8 mouse cellular contexts compared by ENCODE assay signal in the genomic region with DNA sequence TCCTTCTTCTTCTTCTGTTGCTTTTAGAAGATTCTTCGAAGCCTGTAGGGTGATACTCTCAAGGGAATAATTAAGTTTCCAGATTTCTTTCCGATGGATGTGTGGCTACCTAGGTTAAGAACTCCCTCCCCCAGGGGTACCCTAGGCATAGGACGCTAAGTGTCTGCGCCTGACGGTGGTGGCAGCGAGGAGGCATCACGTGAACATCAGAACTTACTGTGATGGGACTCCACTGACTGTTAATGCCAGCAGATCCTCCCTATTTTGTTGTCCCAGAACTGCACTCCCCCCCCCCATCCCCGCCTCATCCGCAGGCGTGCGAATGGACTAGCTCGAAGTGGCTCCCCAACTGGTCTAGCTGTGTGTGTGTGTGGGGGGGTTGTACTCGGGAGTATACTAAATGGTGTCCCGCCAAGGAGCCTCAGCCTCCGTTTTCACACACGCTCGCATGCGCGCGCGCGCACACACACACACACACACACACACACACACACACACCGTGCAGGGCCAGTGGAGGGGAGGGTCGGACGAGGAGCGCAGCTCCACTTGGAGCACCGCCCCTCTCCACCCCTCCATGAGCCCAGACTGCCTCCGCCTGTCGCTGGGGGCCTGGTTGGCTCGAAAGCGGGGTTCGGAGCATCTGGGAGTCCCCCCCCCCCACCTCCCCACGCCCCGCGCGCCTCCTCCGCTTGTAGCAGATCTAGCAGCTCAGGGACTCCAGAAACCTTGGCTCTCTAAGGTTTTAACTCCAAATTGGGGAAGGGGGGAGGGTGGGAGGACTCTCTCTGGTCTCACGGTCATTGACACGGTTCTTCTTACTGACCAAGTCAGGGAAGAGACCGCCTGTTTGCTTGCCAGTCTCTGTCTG. TPM values are rescaled to one million over a fixed set of nuclear protein-coding genes. Genes with fewer than 3 reads are reported as not detected.
DNase-seq lines count a peak whose midpoint lies in the region; ATAC-seq and TF ChIP-seq lines count a peak whose summit lies in the region.

No protein-coding gene starts in this region.

- peak in 1 of 2 experiments; percentile 46 for DNase-seq in layer of hippocampus, adult 2 months (ENCODE audit: low spot score in 2 of 2)
- no peak for DNase-seq in layer of hippocampus, adult 8-10 months (ENCODE audit: low spot score in 2 of 2)
- DNase-seq in embryonic facial prominence, embryonic 14.5 days (ENCODE audit: low spot score) = no peak
- DNase-seq in left cerebral cortex, postnatal 25 days (ENCODE audit: low spot score in 2 of 2) = peak; percentile 49 to 77
- peak; percentile 45 for DNase-seq in retina, embryonic 14.5 days (ENCODE audit: low spot score)
- no peak for DNase-seq in adrenal gland, adult 8-10 months
- no peak for DNase-seq in spleen, postnatal 10 days (ENCODE audit: low spot score in 2 of 2)
- DNase-seq in thymus, postnatal 0 days (ENCODE audit: low spot score) = no peak

- peak overlapping the region; percentile 59 for H3K4me3 ChIP-seq in layer of hippocampus, adult 2 months
- H3K4me3 ChIP-seq in embryonic facial prominence, embryonic 14.5 days (ENCODE audit: low read depth, low read length) = peak overlapping the region; percentile 19

- H3K4me1 ChIP-seq in embryonic facial prominence, embryonic 14.5 days (ENCODE audit: control insufficient read depth, insufficient read depth, low read length) = peaks cover 9% of the 10 kb centered on the region; the same call in 1 of the 2 replicates

- H3K27me3 ChIP-seq in embryonic facial prominence, embryonic 14.5 days (replicated peaks; ENCODE audit: control insufficient read depth, insufficient read depth, low read length) = peaks cover 99% of the 10 kb centered on the region

- no peak for ATAC-seq in embryonic facial prominence, embryonic 14.5 days (ENCODE audit: low read depth)

- intact Hi-C loops in left cerebral cortex, postnatal 25 days (cut with DNase I) = loop anchor here (5.0 to 10.0 kb wide), 4 partner anchors 806 to 1261 kb away; a partner anchor contains a TSS

- no peak for TF ChIP-seq CTCF in layer of hippocampus, adult 2 months (conservative IDR thresholded peaks at IDR 0.05)

- no peaks in the 10 kb centered on the region for H3K9me3 ChIP-seq in embryonic facial prominence, embryonic 14.5 days (ENCODE audit: control insufficient read depth, low read length)

- 1% methylated on average over 17 of the region's 40 CpGs for WGBS in embryonic facial prominence, embryonic 14.5 days

- peak overlapping the region; percentile 86 for H3K27ac ChIP-seq in layer of hippocampus, adult 2 months
- H3K27ac ChIP-seq in embryonic facial prominence, embryonic 14.5 days (replicated peaks; ENCODE audit: low read depth, low read length) = no peak overlapping the region

- peak overlapping the region; percentile 40 for H3K4me2 ChIP-seq in embryonic facial prominence, embryonic 14.5 days (ENCODE audit: low read depth, low read length)

- no peaks in the 10 kb centered on the region for H3K36me3 ChIP-seq in embryonic facial prominence, embryonic 14.5 days (ENCODE audit: control insufficient read depth, insufficient read depth, low read length)

- H3K9ac ChIP-seq in embryonic facial prominence, embryonic 14.5 days (ENCODE audit: low read depth, low read length) = no peak overlapping the region

RNA-seq across cellular contexts. Expression of a gene that starts 3.0 kb away (rescaled TPM):
- 1 to 10 TPM; 9.6 to 10.0 TPM for total RNA-seq in layer of hippocampus, adult 2 months (2021)
- 10 to 100 TPM in 2 of 4 experiments, 1 to 10 TPM in 2; 9.0 to 10.6 (median 10.0) TPM for total RNA-seq in layer of hippocampus, adult 8-10 months (2022)
- polyA plus RNA-seq in embryonic facial prominence, embryonic 14.5 days (2014; fragmentation: Nextera tagmentation; extraction: Ambion mirVana) = 0.13 and 0.17 TPM in 2 replicates
- total RNA-seq in left cerebral cortex, postnatal 25 days (2021) = 10 to 100 TPM; 26.3 to 27.8 TPM
- total RNA-seq in adrenal gland, adult 8-10 months (2022) = under 1 TPM in 3 of 4 experiments, not detected in 1; 0.03 to 0.06 (median 0.06) TPM
- polyA plus RNA-seq in thymus, postnatal 0 days (2015; fragmentation: Nextera tagmentation; extraction: Ambion mirVana) = not detected in 2 replicates

Comparison
In these comparisons a context has a peak if more than half of its experiments do, and no peak if none do; other contexts are left out.
1. DNase-seq: peak in left cerebral cortex, postnatal 25 days (2 of 2) and retina, embryonic 14.5 days (single experiment); none in layer of hippocampus, adult 8-10 months (0 of 2), embryonic facial prominence, embryonic 14.5 days (single experiment), adrenal gland, adult 8-10 months (single experiment), spleen, postnatal 10 days (0 of 2) and thymus, postnatal 0 days (single experiment).
2. RNA of a gene that starts 3.0 kb away (total RNA-seq): 26.3 to 27.8 TPM in left cerebral cortex, postnatal 25 days, 9.0 to 10.6 TPM in layer of hippocampus, adult 8-10 months and 9.6 to 10.0 TPM in layer of hippocampus, adult 2 months; 0.03 to 0.06 TPM in adrenal gland, adult 8-10 months; every median in the first group is over 4 times any median in the second.